Mouse (Mus musculus): ENCODE data around the gene Gstm4. TPM values are rescaled to one million over a fixed set of nuclear protein-coding genes. Genes with fewer than 3 reads are reported as not detected.
A peak's percentile ranks its signal among the peaks of the same experiment; 100 is the strongest.
"Not testable (repeated sequence)": the region's sequence is repeated elsewhere in the genome, so short reads cannot be mapped to it uniquely, and the experiment has no call there.

Gstm4 gene
- total RNA-seq, 2 experiments from 2014 or later: 2.8 to 2.9 TPM

GRCm38 (mm10) chr3:108020351-108021022 is 24.2 kb downstream of the Gstm4 start:
- ATAC-seq (replicated peaks; ENCODE audit: low FRiP score, low TSS enrichment, poor library complexity, severe bottlenecking): not testable (repeated sequence)

DNA sequence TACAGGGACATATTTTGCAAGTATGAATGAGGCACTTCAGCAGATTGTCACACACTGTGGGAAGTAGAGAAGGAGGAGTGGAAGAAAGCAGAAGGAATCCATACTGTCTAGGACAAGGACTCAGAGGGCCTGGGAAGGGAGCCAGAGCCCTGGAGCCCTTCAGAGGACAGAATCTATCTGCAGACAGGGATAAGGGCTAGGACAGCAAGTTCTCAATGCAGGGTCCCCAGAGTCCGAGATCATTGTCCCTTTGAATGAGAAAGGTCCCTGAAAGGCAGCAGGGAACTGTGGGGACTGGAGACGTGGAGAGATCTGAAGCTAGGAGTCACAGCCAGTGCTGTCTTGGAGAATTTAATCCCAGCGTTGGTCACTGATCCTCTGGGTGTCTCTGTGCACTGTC is 25.5 kb downstream of the Gstm4 start:
- ATAC-seq (replicated peaks; ENCODE audit: low FRiP score, low TSS enrichment, poor library complexity, severe bottlenecking): not testable (repeated sequence)

GRCm38 (mm10) chr3:108018190-108018820 is 26.4 kb downstream of the Gstm4 start:
- peak; percentile 5; the same call in 1 of the 2 replicates for ATAC-seq (replicated peaks; ENCODE audit: low FRiP score, low TSS enrichment, poor library complexity, severe bottlenecking)

GRCm38 (mm10) chr3:108017473-108018189 is 27.1 kb downstream of the Gstm4 start, which contains the start of gene Gstm1:
Gene Gstm1 (minus strand): TSS chr3:108017973.
- ATAC-seq (replicated peaks; ENCODE audit: low FRiP score, low TSS enrichment, poor library complexity, severe bottlenecking): peak; percentile 92

- not testable (repeated sequence) for ATAC-seq (replicated peaks; ENCODE audit: low FRiP score, low TSS enrichment, poor library complexity, severe bottlenecking)
Observed at GRCm38 (mm10) chr3:108016468-108016867, 28.2 kb downstream of the Gstm4 start.

GRCm38 (mm10) chr3:108014974-108015346 is 29.7 kb downstream of the Gstm4 start:
- ATAC-seq (replicated peaks; ENCODE audit: low FRiP score, low TSS enrichment, poor library complexity, severe bottlenecking): no peak

DNA sequence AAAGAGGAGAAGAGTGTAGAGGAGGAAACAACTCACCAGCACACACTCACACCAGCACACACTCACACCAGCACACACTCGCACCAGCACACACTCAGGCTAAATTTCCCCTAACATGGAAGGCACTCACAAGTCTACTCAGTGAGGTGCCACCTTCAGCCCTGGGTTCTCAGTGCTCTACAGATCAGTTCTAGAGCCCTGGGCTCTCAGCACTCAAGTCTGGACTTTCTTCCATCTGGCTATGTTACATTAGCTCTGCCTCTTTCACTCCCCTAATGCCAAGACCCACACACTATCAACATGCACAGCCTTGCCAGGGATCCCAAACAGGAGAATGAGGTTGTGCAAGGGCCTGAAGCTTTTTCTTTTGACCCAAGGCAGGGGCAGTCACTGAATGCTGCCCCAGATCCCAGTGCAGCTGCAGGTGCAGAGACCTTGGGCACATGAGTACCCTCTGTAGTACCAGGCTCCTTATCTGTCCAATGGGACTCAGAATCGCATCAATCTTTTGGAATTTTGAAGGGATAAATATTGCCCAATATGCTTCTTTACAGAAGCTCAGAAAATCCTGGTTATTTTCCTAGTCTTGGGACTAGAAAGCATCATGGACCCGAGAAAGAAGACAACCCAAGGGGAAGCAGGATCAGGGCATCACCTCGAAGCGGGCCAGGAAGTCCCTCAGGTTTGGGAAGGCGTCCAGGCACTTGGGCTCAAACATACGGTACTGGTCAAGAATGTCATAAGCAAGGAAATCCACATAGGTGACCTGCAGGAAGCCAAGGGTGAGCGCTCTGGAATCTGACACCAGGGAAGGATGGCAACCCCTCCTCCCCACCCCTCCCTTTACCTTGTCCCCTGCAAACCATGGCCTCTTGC is 30.4 kb downstream of the Gstm4 start:
- no peak for ATAC-seq (replicated peaks; ENCODE audit: low FRiP score, low TSS enrichment, poor library complexity, severe bottlenecking)

- no peak for ATAC-seq (replicated peaks; ENCODE audit: low FRiP score, low TSS enrichment, poor library complexity, severe bottlenecking)
Observed at GRCm38 (mm10) chr3:108013331-108013871, 31.3 kb downstream of the Gstm4 start.

DNA sequence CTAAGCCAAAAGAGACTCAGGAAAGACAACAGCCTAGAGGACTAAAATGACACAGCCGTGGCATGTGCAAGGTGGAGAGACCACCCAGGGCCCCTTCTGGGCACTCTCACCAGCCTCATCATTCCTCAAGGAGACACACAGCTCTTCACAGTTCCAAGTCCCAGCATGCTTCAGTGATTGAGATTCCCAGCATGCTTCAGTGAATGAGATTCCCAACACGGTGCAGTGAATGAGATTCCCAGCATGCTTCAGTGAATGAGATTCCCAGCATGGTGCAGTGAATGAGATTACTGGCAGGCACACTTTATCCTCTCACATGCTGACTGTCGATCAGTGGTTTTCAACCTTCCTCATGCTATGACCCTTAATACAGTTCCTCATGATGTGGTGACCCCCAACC is 33.1 kb downstream of the Gstm4 start:
- no peak for ATAC-seq (replicated peaks; ENCODE audit: low FRiP score, low TSS enrichment, poor library complexity, severe bottlenecking)

GRCm38 (mm10) chr3:108010286-108010685 is 34.4 kb downstream of the Gstm4 start:
- ATAC-seq (replicated peaks; ENCODE audit: low FRiP score, low TSS enrichment, poor library complexity, severe bottlenecking): no peak

GRCm38 (mm10) chr3:108002021-108002420 is 42.7 kb downstream of the Gstm4 start:
- no peak for ATAC-seq (replicated peaks; ENCODE audit: low FRiP score, low TSS enrichment, poor library complexity, severe bottlenecking)

- no peak for ATAC-seq (replicated peaks; ENCODE audit: low FRiP score, low TSS enrichment, poor library complexity, severe bottlenecking)
Observed at GRCm38 (mm10) chr3:107999491-107999890, 45.2 kb downstream of the Gstm4 start.

DNA sequence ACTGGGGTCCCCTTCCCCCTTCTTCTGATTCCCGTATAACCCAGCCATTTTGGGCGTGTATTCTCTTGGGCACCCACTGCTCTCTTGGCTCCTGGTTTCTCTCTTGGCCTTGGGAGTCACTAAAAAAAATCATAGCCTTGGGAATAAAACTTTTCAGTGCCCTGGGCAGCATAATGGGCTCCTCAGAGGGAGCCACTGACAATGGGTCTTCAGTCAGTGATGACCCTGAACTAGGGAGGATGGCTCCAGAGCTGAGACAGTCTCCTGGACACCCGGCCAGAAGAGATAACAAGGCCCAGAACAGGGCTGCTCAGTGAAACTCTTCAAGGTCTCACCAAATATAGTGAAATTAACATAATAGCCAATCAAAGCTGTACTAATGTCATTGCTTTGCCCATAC is 46.1 kb downstream of the Gstm4 start:
- ATAC-seq (replicated peaks; ENCODE audit: low FRiP score, low TSS enrichment, poor library complexity, severe bottlenecking): no peak

DNA sequence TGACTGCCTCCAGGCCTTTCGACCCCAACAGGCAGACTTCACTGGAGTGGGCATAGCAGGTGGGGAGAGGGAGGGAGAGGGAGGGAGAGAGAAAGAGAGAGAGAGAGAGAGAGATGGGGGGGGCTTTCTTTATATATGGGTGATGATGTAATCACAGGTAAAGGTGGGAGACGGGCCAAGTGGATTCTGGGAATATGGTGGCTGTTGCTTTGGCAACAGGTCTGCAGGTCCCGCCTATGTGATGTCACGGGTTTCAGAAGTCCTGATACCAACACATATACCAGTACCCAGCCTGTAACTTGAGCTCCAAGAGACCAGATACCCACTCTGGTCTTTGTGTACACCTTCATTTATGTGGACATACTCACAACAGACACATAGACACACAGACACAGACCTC is 48.1 kb downstream of the Gstm4 start:
- no peak for ATAC-seq (replicated peaks; ENCODE audit: low FRiP score, low TSS enrichment, poor library complexity, severe bottlenecking)

DNA sequence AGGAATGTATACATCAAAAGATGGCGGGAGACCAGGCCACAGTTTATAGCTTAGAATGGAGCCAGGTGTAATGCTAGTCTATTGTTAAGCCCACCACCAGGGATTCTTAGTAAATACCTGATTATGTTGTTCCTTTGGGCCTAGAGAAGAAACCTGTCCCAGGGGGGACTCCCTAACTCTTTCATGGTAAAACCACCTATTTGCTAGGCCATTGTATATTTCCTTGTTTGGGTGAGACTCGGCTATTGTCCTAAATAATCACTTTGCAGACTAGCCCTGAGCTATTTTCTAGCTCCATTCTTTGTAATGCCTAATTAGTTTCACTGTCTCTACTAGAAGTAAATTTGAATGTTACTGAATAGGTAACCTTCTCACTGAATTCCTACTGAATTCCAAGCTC is 48.7 kb downstream of the Gstm4 start:
- ATAC-seq (replicated peaks; ENCODE audit: low FRiP score, low TSS enrichment, poor library complexity, severe bottlenecking): not testable (repeated sequence)

Other genes starting within 250 kb of the Gstm4 start
- not detected in 2 replicates for gene Eps8l3, start 167.7 kb downstream of the Gstm4 start, total RNA-seq (2014; fragmentation: Nextera tagmentation)
- gene Eps8l3, start 167.7 kb downstream of the Gstm4 start, total RNA-seq (2017): not detected in 2 replicates
- gene Gstm5, start 149.1 kb downstream of the Gstm4 start, total RNA-seq (2014; fragmentation: Nextera tagmentation): 233 and 255 TPM in 2 replicates
- gene Gstm5, start 149.1 kb downstream of the Gstm4 start, total RNA-seq (2017): 231 and 241 TPM in 2 replicates
- gene Gstm7, start 113.1 kb downstream of the Gstm4 start, total RNA-seq (2014; fragmentation: Nextera tagmentation): 0.62 and 6.3 TPM in 2 replicates
- gene Gstm7, start 113.1 kb downstream of the Gstm4 start, total RNA-seq (2017): 1.9 TPM in 1 of 2 replicates, not detected in the other
- gene Gstm6, start 101.1 kb downstream of the Gstm4 start, total RNA-seq (2014; fragmentation: Nextera tagmentation): not detected in 2 replicates
- gene Gstm6, start 101.1 kb downstream of the Gstm4 start, total RNA-seq (2017): not detected in 2 replicates
- gene Gstm3, start 75.6 kb downstream of the Gstm4 start, total RNA-seq (2014; fragmentation: Nextera tagmentation): not detected in 2 replicates
- not detected in 2 replicates for gene Gstm3, start 75.6 kb downstream of the Gstm4 start, total RNA-seq (2017)
- gene Gstm2, start 58.4 kb downstream of the Gstm4 start, total RNA-seq (2014; fragmentation: Nextera tagmentation): not detected in 2 replicates
- gene Gstm2, start 58.4 kb downstream of the Gstm4 start, total RNA-seq (2017): 1.5 and 2.6 TPM in 2 replicates
- gene Gstm1, start 26.9 kb downstream of the Gstm4 start, total RNA-seq (2014; fragmentation: Nextera tagmentation): 9.1 and 18.8 TPM in 2 replicates
- gene Gstm1, start 26.9 kb downstream of the Gstm4 start, total RNA-seq (2017): 8.4 and 14.7 TPM in 2 replicates
- gene Ampd2, start 41.8 kb upstream of the Gstm4 start, total RNA-seq (2014; fragmentation: Nextera tagmentation): 56.9 and 63.8 TPM in 2 replicates
- 23.8 and 41.6 TPM in 2 replicates for gene Ampd2, start 41.8 kb upstream of the Gstm4 start, total RNA-seq (2017)
- gene Gnat2, start 47.9 kb upstream of the Gstm4 start, total RNA-seq (2014; fragmentation: Nextera tagmentation): 0.64 TPM in 1 of 2 replicates, not detected in the other
- gene Gnat2, start 47.9 kb upstream of the Gstm4 start, total RNA-seq (2017): 1.7 TPM in 1 of 2 replicates, not detected in the other
- 59.5 and 66.7 TPM in 2 replicates for gene Gnai3, start 101.3 kb upstream of the Gstm4 start, total RNA-seq (2014; fragmentation: Nextera tagmentation)
- 114 and 126 TPM in 2 replicates for gene Gnai3, start 101.3 kb upstream of the Gstm4 start, total RNA-seq (2017)
- not detected in 2 replicates for gene Gpr61, start 110.0 kb upstream of the Gstm4 start, total RNA-seq (2014; fragmentation: Nextera tagmentation)
- gene Gpr61, start 110.0 kb upstream of the Gstm4 start, total RNA-seq (2017): not detected in 2 replicates
- 1.3 and 2.3 TPM in 2 replicates for gene Amigo1, start 141.4 kb upstream of the Gstm4 start, total RNA-seq (2014; fragmentation: Nextera tagmentation)
- 0.66 and 1.9 TPM in 2 replicates for gene Amigo1, start 141.4 kb upstream of the Gstm4 start, total RNA-seq (2017)
- 3.8 and 5.0 TPM in 2 replicates for gene Cyb561d1, start 156.3 kb upstream of the Gstm4 start, total RNA-seq (2014; fragmentation: Nextera tagmentation)
- gene Cyb561d1, start 156.3 kb upstream of the Gstm4 start, total RNA-seq (2017): 3.5 and 4.6 TPM in 2 replicates
- 8.3 and 12.1 TPM in 2 replicates for gene Atxn7l2, start 166.0 kb upstream of the Gstm4 start, total RNA-seq (2014; fragmentation: Nextera tagmentation)
- gene Atxn7l2, start 166.0 kb upstream of the Gstm4 start, total RNA-seq (2017): 1.9 and 3.2 TPM in 2 replicates
- gene Sypl2, start 181.8 kb upstream of the Gstm4 start, total RNA-seq (2014; fragmentation: Nextera tagmentation): not detected in 2 replicates
- not detected in 2 replicates for gene Sypl2, start 181.8 kb upstream of the Gstm4 start, total RNA-seq (2017)
- gene Psma5, start 212.0 kb upstream of the Gstm4 start, total RNA-seq (2014; fragmentation: Nextera tagmentation): 223 and 248 TPM in 2 replicates
- 358 and 414 TPM in 2 replicates for gene Psma5, start 212.0 kb upstream of the Gstm4 start, total RNA-seq (2017)
- 4.5 and 7.6 TPM in 2 replicates for gene Sort1, start 239.2 kb upstream of the Gstm4 start, total RNA-seq (2014; fragmentation: Nextera tagmentation)
- 5.8 and 7.7 TPM in 2 replicates for gene Sort1, start 239.2 kb upstream of the Gstm4 start, total RNA-seq (2017)